Mouse (Mus musculus) lung, postnatal 0 days (tissue): ENCODE results near the gene Prrt3. TPM values are rescaled to one million over a fixed set of nuclear protein-coding genes. Genes with fewer than 3 reads are reported as not detected.

Source experiments
- ATAC-seq: fragments of 200-750 bp; cut with Nextera tagmentation; 2 replicates; pipeline ENCODE4 v1.8.0; 2017; ENCODE audit warnings: moderate library complexity
- DNase-seq: peaks from one replicate; pipeline ENCODE4 v3.0.0-alpha.2; 2016; ENCODE audit warnings: low spot score
- H3K27ac ChIP-seq: fragments of 300-500 bp; sonication (generic); 2 replicates; pipeline ENCODE4 v1.5.1; 2014; ENCODE audit warnings: antibody characterized with exemption, mild to moderate bottlenecking, low read length, mixed read lengths
- H3K27me3 ChIP-seq: fragments of 300-500 bp; sonication (generic); replicated peaks from 2 replicates; pipeline ENCODE4 v1.6.1; 2014; ENCODE audit warnings: low read length, mixed read lengths; ENCODE audit not compliant: insufficient read depth
- H3K36me3 ChIP-seq: fragments of 300-500 bp; sonication (generic); 2 replicates; pipeline ENCODE4 v1.6.1; 2014; ENCODE audit warnings: low read length, mixed read lengths; ENCODE audit not compliant: insufficient read depth
- H3K4me1 ChIP-seq: fragments of 300-500 bp; sonication (generic); 2 replicates; pipeline ENCODE4 v1.6.1; 2014; ENCODE audit warnings: antibody characterized with exemption, low read depth, low read length, mixed read lengths; ENCODE audit not compliant: insufficient read depth
- H3K4me2 ChIP-seq: fragments of 300-500 bp; sonication (generic); replicated peaks from 2 replicates; pipeline ENCODE4 v1.6.1; 2014; ENCODE audit warnings: low read depth, mild to moderate bottlenecking, low read length, moderate library complexity, mixed read lengths
- H3K4me3 ChIP-seq: fragments of 300-500 bp; sonication (generic); 2 replicates; pipeline ENCODE4 v1.5.1; 2014; ENCODE audit warnings: low read depth, low read length
- H3K9ac ChIP-seq: fragments of 300-500 bp; sonication (generic); replicated peaks from 2 replicates; pipeline ENCODE4 v1.6.1; 2014; ENCODE audit warnings: low read depth, mild to moderate bottlenecking
- H3K9me3 ChIP-seq: fragments of 300-500 bp; sonication (generic); 2 replicates; pipeline ENCODE4 v1.6.1; 2016; ENCODE audit warnings: low read length, mixed read lengths
- CTCF ChIP-seq: IDR thresholded peaks from 2 replicates; pipeline ENCODE4 v1.5.1; 2016; ENCODE audit warnings: antibody characterized with exemption, mild to moderate bottlenecking
- EP300 ChIP-seq: IDR thresholded peaks from 2 replicates; pipeline ENCODE4 v1.6.1; 2016; ENCODE audit warnings: antibody characterized with exemption, mild to moderate bottlenecking, control low read depth
- WGBS: fragments of 180-500 bp; shearing (Covaris S2); extraction: QIAGEN DNeasy Blood & Tissue Kit; methylation state at CpG from one replicate; pipeline ENCODE4 v1.1.7; 2014; 5-methylcytosine and 5-hydroxymethylcytosine counted together
- polyA plus RNA-seq: library from polyadenylated mRNA; unstranded; fragments of >200 nt; fragmentation: Nextera tagmentation; extraction: Ambion mirVana; gene quantifications from 2 replicates; pipeline ENCODE4 v1.2.1, GENCODE M21; 2015

The Prrt3 gene
- polyA plus RNA-seq = 0.20 and 0.30 TPM in 2 replicates

- Histone ChIP-seq H3K4me3 (no peak within 1 kb of the TSS), H3K36me3 (no peaks in the 10 kb centered on the region), H3K4me2 (no peak within 1 kb of the TSS), H3K9me3 (no peaks in the 10 kb centered on the region), H3K4me1 (no peaks in the 10 kb centered on the region), H3K27ac (no peak within 1 kb of the TSS), H3K9ac (no peak within 1 kb of the TSS), H3K27me3 (0 out of 2 replicates have a peak, but pooled peaks cover 7% of the 10 kb centered on the region)
- no peak for DNase-seq
- TF ChIP-seq CTCF = no peak
- no peak for TF ChIP-seq EP300
- ATAC-seq = no peak
- WGBS = 5% methylated on average over 23 of the region's 32 CpGs
Observed at GRCm38 (mm10) chr6:113501388-113502084, at the start of gene Prrt3. Gene Prrt3 (minus strand): TSS chr6:113501931.

GRCm38 (mm10) chr6:113543906-113544481 lies 42.3 kb upstream of the Prrt3 start:
- H3K4me3 ChIP-seq = no peak overlapping the region
- TF ChIP-seq CTCF (no peak), EP300 (no peak)
- no peak for DNase-seq
- H3K27me3 ChIP-seq = no peaks in the 10 kb centered on the region
- H3K27ac ChIP-seq = no peak overlapping the region
- H3K4me2 ChIP-seq = no peak overlapping the region
- no peak for ATAC-seq
- H3K4me1 ChIP-seq = no peaks in the 10 kb centered on the region
- WGBS = 91% methylated on average over 8 of the region's 12 CpGs
- H3K9ac ChIP-seq = no peak overlapping the region
- no peaks in the 10 kb centered on the region for H3K36me3 ChIP-seq
- no peaks in the 10 kb centered on the region for H3K9me3 ChIP-seq

GRCm38 (mm10) chr6:113541610-113542009 lies 39.9 kb upstream of the Prrt3 start:
- 86% methylated on average over 6 of the region's 6 CpGs for WGBS
- no peak overlapping the region for H3K9ac ChIP-seq
- no peaks in the 10 kb centered on the region for H3K27me3 ChIP-seq
- no peak for ATAC-seq
- TF ChIP-seq EP300 = no peak
- TF ChIP-seq CTCF = no peak
- H3K9me3 ChIP-seq = no peaks in the 10 kb centered on the region
- no peaks in the 10 kb centered on the region for H3K36me3 ChIP-seq
- no peaks in the 10 kb centered on the region for H3K4me1 ChIP-seq
- H3K27ac ChIP-seq = no peak overlapping the region
- no peak overlapping the region for H3K4me3 ChIP-seq
- DNase-seq = no peak
- no peak overlapping the region for H3K4me2 ChIP-seq

GRCm38 (mm10) chr6:113534886-113535285 lies 33.2 kb upstream of the Prrt3 start:
- H3K4me2 ChIP-seq = no peak overlapping the region
- no peak overlapping the region for H3K4me3 ChIP-seq
- no peak for DNase-seq
- TF ChIP-seq CTCF = no peak
- no peak overlapping the region for H3K27ac ChIP-seq
- no peaks in the 10 kb centered on the region for H3K9me3 ChIP-seq
- ATAC-seq = no peak
- no peaks in the 10 kb centered on the region; the same call in 1 of the 2 replicates for H3K4me1 ChIP-seq
- WGBS = 85% methylated on average over 7 of the region's 7 CpGs
- H3K9ac ChIP-seq = no peak overlapping the region
- no peaks in the 10 kb centered on the region for H3K27me3 ChIP-seq
- H3K36me3 ChIP-seq = no peaks in the 10 kb centered on the region

DNA sequence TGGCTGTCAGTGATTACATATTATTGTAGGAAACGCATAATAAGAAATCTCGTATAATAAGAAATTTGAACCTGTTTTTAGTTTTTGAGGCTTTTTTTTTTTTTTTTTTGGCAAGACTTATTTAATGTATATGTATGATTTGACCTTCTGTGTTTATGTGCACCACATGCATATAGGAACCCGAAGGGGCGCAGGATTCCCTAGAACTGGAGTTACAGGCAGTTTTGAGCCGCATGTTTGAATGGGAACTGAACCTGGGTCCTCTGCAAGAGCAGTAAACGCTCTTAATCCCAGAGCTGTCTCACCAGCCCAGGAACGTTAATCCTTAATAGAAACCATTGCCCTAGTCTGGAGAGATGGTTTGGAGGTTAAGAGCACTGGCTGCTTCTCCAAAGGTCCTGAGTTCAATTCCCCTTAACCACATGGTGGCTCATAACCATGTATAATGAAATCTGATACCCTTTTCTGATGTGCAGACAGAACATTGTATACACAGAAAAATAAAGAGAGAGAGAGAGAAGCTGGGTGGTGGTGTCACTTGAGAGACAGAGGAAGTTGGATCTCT lies 30.2 kb upstream of the Prrt3 start:
- Histone ChIP-seq H3K36me3 (no peaks in the 10 kb centered on the region), H3K27ac (no peak overlapping the region), H3K9me3 (no peaks in the 10 kb centered on the region), H3K4me1 (no peaks in the 10 kb centered on the region; the same call in 1 of the 2 replicates), H3K9ac (no peak overlapping the region), H3K4me3 (peak overlapping the region; percentile 88), H3K27me3 (no peaks in the 10 kb centered on the region), H3K4me2 (peak overlapping the region; percentile 70)
- TF ChIP-seq CTCF = no peak
- TF ChIP-seq EP300 = no peak
- WGBS = 7% methylated on average over 7 of the region's 7 CpGs
- DNase-seq = no peak
- ATAC-seq = no peak

- no peaks in the 10 kb centered on the region; the same call in 1 of the 2 replicates for H3K4me1 ChIP-seq
- H3K4me2 ChIP-seq = peak within 1 kb of the TSS; percentile 70
- peak within 1 kb of the TSS; percentile 88 for H3K9ac ChIP-seq
- H3K36me3 ChIP-seq = no peaks in the 10 kb centered on the region
- 1% methylated on average over 47 of the region's 47 CpGs for WGBS
- peak within 1 kb of the TSS; percentile 81 for H3K27ac ChIP-seq
- peak within 1 kb of the TSS; percentile 88 for H3K4me3 ChIP-seq
- peak; percentile 97 for ATAC-seq
- no peaks in the 10 kb centered on the region for H3K9me3 ChIP-seq
- TF ChIP-seq EP300 = no peak
- TF ChIP-seq CTCF = peak; percentile 6
- peak; percentile 82 for DNase-seq
- no peaks in the 10 kb centered on the region for H3K27me3 ChIP-seq
Observed at GRCm38 (mm10) chr6:113530932-113531839, 29.5 kb upstream of the Prrt3 start, which contains the start of the genes Emc3 and Fancd2. Gene Emc3 (minus strand): TSS chr6:113531652. Gene Fancd2 (plus strand): TSS chr6:113531682.
